Mouse (Mus musculus): ENCODE data around the gene Txndc17.
"Not testable (repeated sequence)": the region's sequence is repeated elsewhere in the genome, so short reads cannot be mapped to it uniquely, and the experiment has no call there.

Txndc17 gene

GRCm38 (mm10) chr11:72207204-72207833, at the start of gene Txndc17, which contains the start of gene 4933427D14Rik:
Txndc17 (plus strand) TSS chr11:72207547.
4933427D14Rik (minus strand) TSS chr11:72207459.
- DNase-seq (ENCODE audit: low spot score in 2 of 2) = peak; percentile 90 to 92

DNA sequence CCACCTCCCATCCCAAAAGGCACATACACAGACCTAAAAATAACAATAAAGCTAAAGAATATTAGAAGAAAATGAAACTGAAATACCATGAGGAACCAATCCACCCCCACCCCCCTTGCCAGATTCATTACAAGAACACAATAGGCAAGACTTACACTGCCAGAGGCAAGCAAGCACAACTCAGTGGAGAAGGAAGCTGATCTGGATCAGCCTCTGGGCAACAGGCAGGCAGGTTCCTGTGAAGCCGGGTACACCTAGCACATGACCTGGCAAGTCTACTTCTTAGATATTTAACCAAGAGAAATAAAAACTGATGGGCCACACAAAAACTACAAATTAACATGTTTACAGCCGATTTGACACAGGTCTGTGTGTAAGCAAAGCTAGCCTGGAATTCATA, 44.1 kb upstream of the Txndc17 start:
- no peak for DNase-seq (ENCODE audit: low spot score in 2 of 2)

- no peak for DNase-seq (ENCODE audit: low spot score in 2 of 2)
Measured at GRCm38 (mm10) chr11:72169871-72170270, 37.5 kb upstream of the Txndc17 start.

GRCm38 (mm10) chr11:72171906-72172305, 35.4 kb upstream of the Txndc17 start:
- not testable (repeated sequence) for DNase-seq (ENCODE audit: low spot score in 2 of 2)

GRCm38 (mm10) chr11:72173506-72173905, 33.8 kb upstream of the Txndc17 start:
- no peak for DNase-seq (ENCODE audit: low spot score in 2 of 2)

DNA sequence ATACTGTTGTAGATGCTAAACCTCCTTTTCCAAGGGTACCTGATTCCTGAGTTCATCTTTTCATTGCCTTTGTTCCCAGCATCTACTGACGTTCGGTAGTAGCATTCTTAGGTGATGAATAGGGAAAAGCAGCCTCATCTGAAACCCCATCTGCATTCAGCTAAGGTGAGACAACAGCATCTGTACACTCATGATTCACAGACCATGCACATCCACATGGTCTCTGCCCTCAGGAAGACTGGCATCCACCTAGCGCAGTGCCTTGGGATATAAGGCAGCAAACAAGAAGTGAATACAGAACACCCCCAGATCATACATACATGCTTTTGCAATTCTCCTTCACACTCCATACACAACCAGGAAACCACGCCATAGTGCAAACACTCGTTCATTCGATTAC, 32.6 kb upstream of the Txndc17 start:
- DNase-seq (ENCODE audit: low spot score in 2 of 2) = no peak

GRCm38 (mm10) chr11:72175966-72176365, 31.4 kb upstream of the Txndc17 start:
- DNase-seq (ENCODE audit: low spot score in 2 of 2) = no peak

- DNase-seq (ENCODE audit: low spot score in 2 of 2) = no peak
Measured at GRCm38 (mm10) chr11:72176553-72176952, 30.8 kb upstream of the Txndc17 start.

GRCm38 (mm10) chr11:72180556-72180955, 26.8 kb upstream of the Txndc17 start:
- DNase-seq (ENCODE audit: low spot score in 2 of 2) = no peak

DNA sequence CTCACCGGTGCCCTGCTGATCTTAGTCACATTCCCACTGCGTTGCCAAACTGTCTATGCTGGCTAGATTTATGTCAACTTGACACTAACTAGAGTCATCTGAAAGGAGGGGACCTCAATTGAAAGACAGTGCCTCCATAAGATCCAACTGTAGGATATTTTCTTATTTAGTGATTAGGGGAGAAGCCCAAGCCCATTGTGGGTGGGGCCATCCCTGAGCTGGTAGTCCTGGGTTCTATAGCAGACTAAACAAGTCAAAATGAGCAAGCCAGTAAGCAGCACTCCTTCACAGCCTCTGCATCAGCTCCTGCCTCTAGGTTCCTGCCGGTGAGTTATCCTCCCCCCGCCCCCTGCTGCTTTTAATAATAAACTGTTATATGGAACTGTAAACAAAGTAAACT, 26.2 kb upstream of the Txndc17 start:
- no peak for DNase-seq (ENCODE audit: low spot score in 2 of 2)

- no peak for DNase-seq (ENCODE audit: low spot score in 2 of 2)
Measured at GRCm38 (mm10) chr11:72184252-72184651, 23.1 kb upstream of the Txndc17 start.

DNA sequence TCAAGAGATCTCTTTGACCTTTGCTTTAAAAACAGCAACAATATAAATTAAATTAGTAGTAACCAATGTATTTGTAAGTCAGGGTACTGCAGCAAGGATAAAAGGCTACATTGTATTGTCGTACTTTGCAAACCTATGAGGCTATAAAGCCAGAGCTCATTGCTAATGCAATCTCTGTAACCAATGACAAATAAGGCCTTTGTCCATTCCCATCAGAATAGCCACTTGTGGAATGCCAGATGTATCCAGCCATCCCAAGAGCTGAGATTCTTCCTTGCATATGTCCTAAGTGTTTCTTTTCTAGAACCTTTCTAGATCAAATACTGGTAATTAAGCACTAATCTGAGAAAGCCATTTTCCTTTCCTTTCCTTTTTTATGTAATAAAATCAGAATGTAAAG, 16.5 kb upstream of the Txndc17 start:
- no peak for DNase-seq (ENCODE audit: low spot score in 2 of 2)

GRCm38 (mm10) chr11:72194259-72194658, 13.1 kb upstream of the Txndc17 start:
- no peak for DNase-seq (ENCODE audit: low spot score in 2 of 2)

DNA sequence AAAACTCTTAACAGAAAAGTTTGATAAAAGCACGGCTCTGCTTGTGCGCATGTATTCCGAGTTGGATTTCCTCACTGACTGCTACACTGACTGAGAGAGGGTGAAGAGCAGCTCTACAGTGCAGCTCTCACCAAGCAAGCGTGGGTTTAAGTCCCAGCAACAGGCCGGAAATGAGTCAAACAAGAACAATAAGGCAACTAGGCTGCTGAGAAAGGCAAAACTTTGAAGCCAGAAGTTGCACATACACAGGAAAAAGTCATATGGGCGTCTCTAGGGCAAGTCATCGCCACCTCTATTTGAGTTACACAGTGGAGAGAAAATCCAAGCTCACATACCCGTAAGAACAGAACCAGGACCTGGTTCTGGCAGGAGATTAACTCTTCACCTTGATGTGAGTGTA, 10.8 kb upstream of the Txndc17 start:
- no peak for DNase-seq (ENCODE audit: low spot score in 2 of 2)

- DNase-seq (ENCODE audit: low spot score in 2 of 2) = no peak
Measured at GRCm38 (mm10) chr11:72203440-72203839, 3.9 kb upstream of the Txndc17 start.

DNA sequence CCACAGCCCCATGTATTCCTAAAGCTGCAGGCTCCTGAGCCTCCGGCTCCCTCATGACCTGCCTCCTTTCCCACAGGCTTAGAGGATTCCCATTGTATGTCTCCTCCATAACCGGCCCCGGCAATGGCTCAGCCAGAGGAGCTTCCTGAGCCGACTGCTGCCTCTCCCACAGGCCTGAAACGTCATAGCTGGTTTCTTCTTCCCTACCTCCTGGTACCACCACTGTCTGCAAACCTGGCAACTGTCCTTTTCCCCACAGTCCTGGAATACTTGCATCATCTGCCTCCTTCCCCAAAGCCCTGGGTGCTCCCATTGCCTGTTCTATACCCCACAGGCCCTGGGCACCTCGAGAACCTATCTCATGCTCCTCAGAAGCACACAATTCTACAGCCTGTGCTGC, 2.1 kb upstream of the Txndc17 start:
- peak in 1 of 2 experiments; percentile 41 for DNase-seq (ENCODE audit: low spot score in 2 of 2)

- peak; percentile 51 to 62 for DNase-seq (ENCODE audit: low spot score in 2 of 2)
Measured at GRCm38 (mm10) chr11:72206341-72207203, 775 bp upstream of the Txndc17 start, which contains the start of gene Gm43951. Gm43951 (minus strand) TSS chr11:72206840.

- DNase-seq (ENCODE audit: low spot score in 2 of 2) = no peak
Measured at GRCm38 (mm10) chr11:72207834-72208377, 559 bp downstream of the Txndc17 start.

DNA sequence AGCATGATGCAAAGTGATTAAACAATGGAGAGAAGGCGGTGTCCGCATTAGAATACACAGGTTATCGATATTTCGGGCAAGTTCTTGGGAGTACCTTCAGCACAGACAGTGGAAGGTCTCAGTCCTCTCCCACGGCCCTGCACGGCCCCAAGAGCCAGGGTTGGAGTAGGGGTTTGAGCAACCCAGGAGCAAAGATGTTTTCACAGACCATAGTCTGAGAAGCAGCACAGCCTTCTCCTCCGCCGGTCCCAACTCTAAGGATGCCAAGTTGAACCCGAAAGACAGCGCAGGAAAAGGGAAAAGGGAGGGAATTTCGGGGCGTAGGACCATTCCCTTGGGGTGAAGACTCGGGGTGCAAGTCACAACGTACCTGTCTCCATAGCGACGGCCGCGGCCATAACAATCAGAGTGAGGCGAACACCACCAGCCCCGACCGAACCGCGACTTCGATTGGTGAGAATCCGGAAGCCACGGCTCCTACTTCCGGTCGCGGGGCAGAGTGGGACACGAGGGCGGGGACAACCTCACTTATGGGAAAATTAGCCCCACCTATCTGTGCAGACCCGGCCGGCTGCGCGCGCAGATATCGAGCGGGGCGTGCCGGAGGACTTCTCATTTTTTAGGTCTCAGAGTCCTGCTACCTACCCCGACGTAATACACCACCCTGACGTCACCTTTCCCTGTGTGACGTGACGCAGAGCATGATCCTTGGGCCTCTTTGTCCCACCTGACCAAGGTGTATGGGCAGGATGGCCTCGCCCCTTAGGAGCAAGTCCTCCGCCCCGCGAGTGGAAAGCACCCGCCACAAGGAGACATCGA, 7.5 kb downstream of the Txndc17 start:
- DNase-seq (ENCODE audit: low spot score in 2 of 2) = peak; percentile 98

DNA sequence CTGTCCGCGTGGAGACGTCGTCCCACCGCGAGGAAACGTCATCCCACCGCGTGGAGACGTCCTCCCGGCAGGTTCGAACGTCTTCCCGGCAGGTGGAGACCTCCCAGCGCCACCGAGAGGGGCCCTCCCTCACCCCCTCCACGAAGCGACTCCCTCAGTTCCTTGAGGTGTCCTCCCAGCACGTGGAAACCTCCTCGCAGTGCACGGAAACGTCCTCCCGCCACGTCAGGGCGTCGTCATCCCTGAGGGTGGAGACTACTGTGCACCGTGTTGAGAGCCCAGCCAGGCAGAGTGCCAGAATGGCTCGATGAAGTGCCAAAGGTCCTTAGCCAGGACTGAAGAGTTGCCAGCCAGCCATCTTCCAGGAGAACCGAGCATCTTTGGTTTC, 8.1 kb downstream of the Txndc17 start, which contains the start of gene Med31:
Med31 (minus strand) TSS at position 183 of the 388 bp plus-strand sequence.
- peak; percentile 88 to 91 for DNase-seq (ENCODE audit: low spot score in 2 of 2)

DNA sequence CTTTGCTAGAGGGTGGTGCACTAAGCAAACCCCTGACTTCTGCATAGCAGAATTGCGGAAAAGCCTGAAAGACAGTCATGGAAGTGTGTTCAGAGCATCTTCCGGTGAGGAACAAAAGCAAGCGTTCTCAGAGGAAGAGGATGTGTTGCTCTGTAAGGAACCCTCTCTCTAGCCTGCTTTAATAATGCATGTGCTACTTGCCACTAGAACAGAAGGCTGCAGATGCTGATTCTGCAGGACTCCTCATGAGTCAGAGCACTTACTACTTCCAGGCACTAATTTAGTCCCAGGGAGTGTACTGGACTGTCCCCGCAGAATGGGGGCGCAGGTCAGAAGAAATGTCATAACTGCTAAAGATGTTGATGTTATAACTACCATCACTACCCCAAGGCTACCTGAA, 9.8 kb downstream of the Txndc17 start:
- DNase-seq (ENCODE audit: low spot score in 2 of 2) = peak in 1 of 2 experiments; percentile 29

- DNase-seq (ENCODE audit: low spot score in 2 of 2) = peak; percentile 76 to 84
Measured at GRCm38 (mm10) chr11:72221278-72221677, 13.9 kb downstream of the Txndc17 start.

Measured in right cerebral cortex, postnatal 10 days (tissue).